Mouse (Mus musculus) megakaryocyte, adult 5-6 weeks (primary cell): Measurements from ENCODE around the gene Ssbp3. TPM values are rescaled to one million over a fixed set of nuclear protein-coding genes. Genes with fewer than 3 reads are reported as not detected.

Experiments
- ATAC-seq: 2 replicates; pipeline ENCODE4 v1.8.0; 2016; ENCODE audit warnings: mild to moderate bottlenecking, inconsistent platforms; ENCODE audit not compliant: poor library complexity, severe bottlenecking
- total RNA-seq, 2 experiments: library from RNA; stranded (forward) in 1 of 2; stranded (reverse) in 1 of 2; fragments of 153-499, 151-499 nt in 1 of 2; fragments of 221-1000, 200-1000 nt in 1 of 2; gene quantifications; 2 replicates each; pipeline versions ENCODE4 v1.2.3 to v1.2.4; 2015 to 2017

Gene Ssbp3
- total RNA-seq, 2 experiments from 2014 or later: 21.6 to 26.2 TPM

DNA sequence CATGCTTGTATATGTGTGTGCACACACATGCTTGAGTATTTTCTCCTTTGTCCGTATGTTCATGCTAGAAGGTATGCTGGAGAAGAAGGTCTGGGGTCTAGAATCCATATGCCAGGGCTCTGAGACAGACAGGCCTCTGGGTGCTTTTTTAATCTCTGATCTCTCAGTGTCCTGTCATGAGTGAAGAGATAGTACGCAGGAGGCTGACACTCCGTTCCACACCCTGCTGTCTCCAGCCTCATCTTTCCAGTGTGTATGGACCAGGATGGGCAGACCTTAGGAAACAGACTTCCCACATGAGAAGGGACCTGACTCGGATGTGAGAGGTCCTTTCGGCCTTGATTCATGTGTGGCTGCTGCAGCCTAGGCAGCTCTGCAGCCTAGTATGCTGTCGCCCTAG, 96.3 kb downstream of the Ssbp3 start:
- no peak for ATAC-seq

- ATAC-seq: no peak
Measured at GRCm38 (mm10) chr4:107007359-107007758, 96.9 kb downstream of the Ssbp3 start.

GRCm38 (mm10) chr4:107008161-107008560, 97.7 kb downstream of the Ssbp3 start:
- ATAC-seq: no peak

DNA sequence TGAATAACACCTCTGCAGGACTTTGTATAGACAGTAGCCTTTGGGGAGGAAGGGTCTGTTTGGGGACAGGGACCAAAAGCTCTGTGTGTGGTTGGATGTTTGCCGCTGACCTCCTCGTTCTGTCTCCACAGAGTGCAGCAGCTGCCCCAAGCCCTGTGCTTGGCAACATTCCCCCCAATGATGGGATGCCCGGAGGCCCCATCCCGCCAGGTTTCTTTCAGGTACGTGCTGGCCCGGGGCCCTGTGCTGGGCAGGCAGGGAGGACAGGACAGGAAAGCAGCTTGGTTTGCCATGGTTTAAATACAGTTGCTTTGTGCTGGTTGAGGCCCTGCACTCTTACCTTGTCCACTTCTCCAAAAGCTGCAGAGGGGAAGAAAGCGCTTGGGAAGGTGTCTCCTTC, 99.0 kb downstream of the Ssbp3 start:
- ATAC-seq: no peak

DNA sequence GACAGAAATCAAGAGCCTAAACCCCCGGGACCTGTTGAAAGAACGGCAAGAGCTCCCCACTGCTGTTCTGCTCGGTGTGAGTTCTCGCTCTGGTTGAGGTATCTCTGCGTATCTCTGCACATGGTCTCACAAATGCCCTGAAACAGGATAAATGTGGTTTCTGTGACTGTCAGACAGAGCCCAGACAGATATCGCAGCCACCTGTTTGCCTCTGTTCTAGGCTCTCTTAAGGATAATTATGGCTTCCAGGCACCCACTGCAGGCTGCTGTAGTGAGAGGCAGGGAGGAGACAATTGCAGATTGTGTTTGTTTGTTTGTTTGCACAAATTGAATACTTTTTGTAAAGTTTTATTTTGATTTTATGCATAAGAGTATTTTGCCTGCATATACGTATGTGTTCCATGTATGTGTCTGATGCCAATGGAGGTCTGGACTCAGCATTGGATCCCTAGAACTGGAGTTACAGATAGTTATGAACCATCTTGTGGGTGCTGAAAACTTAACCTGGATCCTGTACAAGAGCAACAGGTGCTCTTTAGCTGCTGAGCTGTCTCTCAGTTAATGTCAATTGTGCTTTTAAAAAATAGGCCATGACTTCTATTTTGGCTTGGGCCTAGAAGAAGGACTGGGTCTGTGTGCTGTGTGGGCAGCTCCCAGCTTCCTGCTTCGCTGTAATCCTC, 101.0 kb downstream of the Ssbp3 start:
- no peak for ATAC-seq

- ATAC-seq: no peak
Measured at GRCm38 (mm10) chr4:107012005-107012478, 101.5 kb downstream of the Ssbp3 start.

- no peak for ATAC-seq
Measured at GRCm38 (mm10) chr4:107012574-107012973, 102.1 kb downstream of the Ssbp3 start.

GRCm38 (mm10) chr4:107013119-107013816, 102.8 kb downstream of the Ssbp3 start:
- ATAC-seq: 0 out of 2 replicates have a peak, but pooled peaks have one; percentile 22

DNA sequence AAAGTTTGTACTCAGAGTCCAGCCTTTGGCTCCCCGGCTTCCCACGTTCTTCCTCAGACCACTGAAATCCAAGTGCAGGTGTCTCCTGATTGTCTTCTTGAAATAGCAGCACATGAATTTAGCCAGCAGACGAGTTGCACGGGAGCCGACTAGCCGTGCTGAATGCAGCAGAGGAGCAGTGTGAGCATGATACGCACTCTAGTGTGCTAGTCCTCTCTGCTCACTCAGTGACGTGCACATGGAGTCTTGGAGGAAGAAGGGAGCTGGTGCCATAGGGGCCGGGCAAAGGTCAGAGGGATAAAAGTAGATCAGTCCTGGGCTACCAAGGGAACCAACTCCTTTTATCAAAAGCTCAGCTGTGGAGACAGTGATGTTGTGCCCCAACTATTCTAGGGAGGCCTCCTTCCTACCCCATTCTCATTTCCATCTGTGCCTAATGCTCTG, 103.3 kb downstream of the Ssbp3 start:
- ATAC-seq: no peak

DNA sequence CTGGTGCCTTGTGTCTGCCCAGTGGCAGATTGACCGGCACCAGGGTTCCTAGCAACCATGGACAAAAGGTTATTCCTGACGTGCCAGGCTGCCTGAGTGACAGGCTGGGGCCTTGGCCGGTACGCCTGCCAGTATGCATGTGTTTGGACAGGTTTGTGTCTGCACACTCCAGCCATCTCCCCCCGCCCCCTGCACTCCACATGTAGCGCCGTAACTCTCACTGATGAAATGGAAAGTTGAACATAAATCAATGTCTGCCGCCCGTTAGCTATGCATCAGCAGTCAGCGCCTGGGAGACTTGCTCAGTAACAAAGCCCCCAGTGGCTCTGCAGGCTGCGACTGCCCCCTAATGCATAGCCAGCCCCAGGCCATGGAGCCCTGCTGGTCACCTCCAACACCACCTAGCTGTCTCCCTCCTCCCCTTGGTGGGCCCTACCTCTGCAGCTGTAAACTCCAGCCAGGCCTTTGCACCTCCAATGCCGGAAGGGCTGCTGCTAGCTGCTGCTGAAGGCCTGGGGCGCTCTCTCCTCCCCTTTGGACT, 105.5 kb downstream of the Ssbp3 start:
- ATAC-seq: no peak

DNA sequence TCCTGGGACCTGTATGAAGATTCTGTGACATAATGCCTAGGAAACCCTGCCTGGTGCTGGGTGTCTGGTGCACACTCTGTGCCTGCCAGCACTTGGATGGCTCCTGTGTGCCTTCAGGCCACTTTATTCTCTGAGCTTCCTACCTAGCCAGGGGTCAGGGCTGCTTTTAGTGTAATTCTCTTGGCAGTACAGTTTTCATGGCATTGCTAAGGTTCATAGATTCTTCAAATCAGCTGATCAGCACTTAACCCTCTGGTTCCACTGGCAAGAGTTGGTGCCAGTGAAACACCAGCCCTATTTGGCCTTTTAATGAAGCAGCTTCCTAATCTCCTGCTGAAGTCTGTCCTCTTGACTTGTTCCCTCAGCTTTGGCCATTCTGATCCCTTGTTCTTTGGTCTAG, 106.8 kb downstream of the Ssbp3 start:
- ATAC-seq: no peak

GRCm38 (mm10) chr4:107018521-107018920, 108.0 kb downstream of the Ssbp3 start:
- ATAC-seq: no peak

- ATAC-seq: no peak
Measured at GRCm38 (mm10) chr4:107019027-107019426, 108.5 kb downstream of the Ssbp3 start.

GRCm38 (mm10) chr4:107020287-107021000, 109.9 kb downstream of the Ssbp3 start:
- peak; percentile 44; the same call in 1 of the 2 replicates for ATAC-seq

DNA sequence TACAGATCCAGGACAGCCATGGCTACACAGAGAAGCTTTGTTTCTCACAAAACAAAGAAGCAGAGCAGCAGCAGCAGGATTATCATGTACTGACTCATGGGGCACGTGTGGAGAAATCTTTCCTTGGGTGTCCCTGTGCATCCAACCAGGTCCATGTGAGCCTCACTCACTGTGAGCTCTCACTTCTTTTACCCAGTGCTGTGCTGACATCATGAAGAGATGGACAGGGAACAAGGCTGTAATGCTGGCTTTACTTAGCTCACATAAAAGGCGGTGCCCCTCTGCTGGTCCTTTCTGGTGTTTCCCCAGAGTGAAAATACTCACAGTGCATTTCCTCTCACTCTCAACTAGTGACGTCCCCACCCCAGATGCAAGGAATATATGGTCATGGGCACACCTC, 111.0 kb downstream of the Ssbp3 start:
- ATAC-seq: no peak

- ATAC-seq: no peak
Measured at GRCm38 (mm10) chr4:107024899-107025298, 114.4 kb downstream of the Ssbp3 start.

GRCm38 (mm10) chr4:107025369-107025768, 114.9 kb downstream of the Ssbp3 start:
- no peak for ATAC-seq

- no peak for ATAC-seq
Measured at GRCm38 (mm10) chr4:107026451-107026850, 116.0 kb downstream of the Ssbp3 start.

- no peak for ATAC-seq
Measured at GRCm38 (mm10) chr4:107035689-107036088, 125.2 kb downstream of the Ssbp3 start.

- ATAC-seq: no peak
Measured at GRCm38 (mm10) chr4:107036985-107037384, 126.5 kb downstream of the Ssbp3 start.

DNA sequence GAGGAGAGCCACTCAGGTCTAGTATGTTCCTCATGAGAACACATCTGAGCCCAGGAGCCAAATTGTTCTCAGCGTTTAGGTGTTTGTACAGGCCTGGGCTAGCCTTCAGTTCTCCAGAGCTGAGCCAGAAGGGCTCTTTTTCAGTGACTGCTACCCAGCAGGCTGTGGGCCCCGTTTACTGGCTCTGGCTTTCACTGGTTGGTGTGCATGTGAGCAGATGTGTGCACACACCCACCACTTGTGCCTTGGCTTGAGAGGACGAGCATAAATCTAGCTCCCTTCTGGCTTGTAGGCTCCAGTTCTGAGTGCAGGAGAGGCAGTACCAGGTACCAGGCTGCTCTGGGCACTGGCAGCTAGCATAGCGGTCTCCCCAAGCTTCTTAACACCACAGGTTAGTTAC, 127.8 kb downstream of the Ssbp3 start:
- ATAC-seq: no peak
